Mouse (Mus musculus): ENCODE measurements at regions not wholly inside any gene's neighbourhood (a gene's known extent, or its start where the extent isn't known, plus 50 kb on each side); places are given as distances from the start of the nearest gene placed in this dataset.

DNA sequence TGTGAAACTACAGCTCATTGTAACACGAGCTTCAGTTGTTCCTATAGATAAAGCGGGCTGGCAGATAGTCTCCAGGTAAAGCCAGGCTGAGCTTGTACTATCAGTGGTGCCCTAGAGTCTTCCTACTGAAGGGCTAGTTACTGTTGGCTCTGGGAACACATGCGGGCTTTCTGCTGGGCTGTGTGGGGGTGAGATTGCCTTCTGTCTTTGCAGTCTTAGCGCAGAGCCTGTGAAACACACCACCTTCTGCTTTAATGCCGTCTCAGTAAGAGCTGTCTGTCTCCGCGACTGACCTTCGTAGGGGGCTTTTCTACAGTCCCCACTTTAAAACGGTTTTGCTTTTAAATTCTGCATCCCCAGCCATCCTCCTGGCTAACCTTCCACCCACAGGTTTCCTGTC lies 76.7 kb downstream of the Trim29 start:
- no peak for DNase-seq (ENCODE audit: low spot score in 2 of 2)

DNA sequence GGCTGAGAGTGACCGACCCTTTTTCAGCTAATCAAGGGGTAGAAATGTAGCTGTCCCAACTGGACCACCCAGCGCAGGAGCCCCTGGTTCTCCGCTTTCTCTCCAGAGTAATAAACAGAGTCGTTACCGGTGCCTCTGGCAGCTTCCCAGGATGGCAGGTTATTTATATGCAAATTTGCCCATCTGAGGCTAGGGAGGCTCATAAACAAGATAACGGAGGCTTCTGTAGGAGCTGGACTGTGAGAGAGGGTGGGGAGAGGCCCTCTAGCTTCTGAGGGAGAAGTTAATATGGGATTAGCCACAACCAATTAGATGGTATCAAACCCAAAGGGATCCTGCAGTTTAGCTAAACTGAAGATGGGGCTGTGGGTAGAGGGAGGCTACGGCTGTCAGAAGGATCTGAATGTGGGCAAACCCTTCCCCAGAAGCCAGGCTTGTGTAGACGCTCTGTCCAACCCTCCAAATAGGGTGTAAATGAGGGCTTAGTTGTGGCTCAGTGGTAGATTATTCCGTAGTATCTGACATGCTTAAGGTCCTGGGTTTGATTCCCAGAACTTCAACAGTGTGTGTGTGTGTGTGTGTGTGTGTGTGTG lies 78.9 kb downstream of the Trim29 start:
- DNase-seq (ENCODE audit: low spot score in 2 of 2) = no peak

DNA sequence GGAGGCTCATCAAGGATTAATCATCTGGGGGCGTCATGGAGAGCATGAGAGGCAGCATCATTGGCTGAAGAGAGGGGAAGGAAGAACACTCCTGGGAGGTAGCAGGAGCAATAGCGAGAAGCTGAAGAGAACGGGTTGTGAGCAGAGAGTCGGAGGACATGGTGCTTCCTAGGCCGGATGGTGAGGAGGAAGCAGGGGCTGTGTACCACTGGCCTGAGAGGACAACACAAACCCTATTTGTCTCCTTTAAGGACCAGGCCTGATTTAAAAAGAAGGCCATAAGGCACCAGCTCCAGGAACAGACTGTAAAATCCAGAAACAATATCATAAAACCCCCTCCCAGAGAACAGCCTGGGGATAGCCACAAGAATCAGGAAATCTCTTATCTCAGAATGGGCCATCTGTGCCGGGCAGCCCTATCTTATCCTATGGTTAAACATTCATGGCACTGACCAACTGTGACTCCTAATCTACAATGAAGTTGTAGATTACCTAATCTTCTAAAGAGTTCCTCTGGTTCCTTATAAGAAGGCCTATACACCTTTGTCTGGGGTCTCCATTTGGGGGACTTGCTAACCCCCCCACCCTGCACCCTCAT lies 81.9 kb downstream of the Trim29 start:
- DNase-seq (ENCODE audit: low spot score in 2 of 2) = no peak

DNA sequence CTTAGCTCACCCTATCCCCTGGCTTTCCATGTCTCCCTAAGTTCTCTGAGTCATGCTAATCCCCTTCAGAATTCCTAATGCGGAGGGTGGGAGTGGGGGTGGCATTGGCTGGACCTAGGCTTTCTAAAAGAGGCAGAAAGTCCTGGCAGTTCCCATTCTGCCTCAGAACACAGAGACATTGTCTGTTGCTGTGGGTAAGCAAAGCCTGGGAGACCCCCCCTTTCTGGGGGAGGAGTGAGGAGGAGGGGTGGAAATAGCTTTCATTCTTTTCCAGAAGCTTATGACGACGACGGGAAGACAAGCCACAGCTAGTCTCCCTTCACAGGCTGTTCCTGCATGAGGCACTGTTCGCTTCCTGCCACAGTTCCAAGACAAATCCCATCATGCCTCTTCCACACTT lies 83.6 kb downstream of the Trim29 start:
- DNase-seq (ENCODE audit: low spot score in 2 of 2) = no peak

DNA sequence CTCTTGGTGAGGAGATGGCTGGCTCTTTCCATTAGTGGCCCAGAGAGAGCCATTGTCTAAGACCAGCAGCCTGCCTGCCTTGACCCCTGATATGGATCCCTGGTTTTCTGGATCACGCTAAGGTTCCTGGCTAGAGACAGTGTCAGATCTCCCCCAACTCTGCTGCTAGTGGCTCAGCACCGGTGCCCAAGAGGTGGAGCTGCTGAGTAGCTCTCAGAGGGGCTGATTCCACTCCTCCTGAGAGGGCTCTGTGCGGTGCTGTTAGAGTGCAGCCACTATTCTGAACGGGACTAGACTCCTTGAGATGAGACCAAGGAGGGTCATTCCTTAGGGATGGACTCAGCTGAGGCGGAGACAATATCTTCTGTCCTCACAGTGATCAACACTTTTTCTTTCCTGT lies 84.6 kb downstream of the Trim29 start:
- DNase-seq (ENCODE audit: low spot score in 2 of 2) = no peak

DNA sequence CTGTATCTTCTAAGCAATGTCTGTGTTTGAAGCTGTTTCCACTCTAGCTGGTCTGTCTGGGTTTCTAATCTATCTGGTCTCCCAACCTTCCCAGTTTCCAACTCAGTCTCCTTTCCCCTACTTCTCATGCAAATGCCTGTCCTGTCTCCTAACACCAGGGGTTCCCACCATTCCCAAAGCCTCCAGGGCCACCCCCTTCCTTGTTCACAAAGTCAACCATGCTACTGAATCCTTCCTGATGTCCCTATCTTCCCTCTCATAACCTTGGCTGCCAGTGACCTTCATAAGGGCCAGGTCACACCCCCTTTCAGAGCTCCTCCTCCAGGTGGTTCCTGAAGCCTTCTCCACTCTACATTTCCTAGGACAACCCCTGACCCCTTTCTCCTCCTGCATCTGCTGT lies 85.9 kb downstream of the Trim29 start:
- DNase-seq (ENCODE audit: low spot score in 2 of 2) = no peak

DNA sequence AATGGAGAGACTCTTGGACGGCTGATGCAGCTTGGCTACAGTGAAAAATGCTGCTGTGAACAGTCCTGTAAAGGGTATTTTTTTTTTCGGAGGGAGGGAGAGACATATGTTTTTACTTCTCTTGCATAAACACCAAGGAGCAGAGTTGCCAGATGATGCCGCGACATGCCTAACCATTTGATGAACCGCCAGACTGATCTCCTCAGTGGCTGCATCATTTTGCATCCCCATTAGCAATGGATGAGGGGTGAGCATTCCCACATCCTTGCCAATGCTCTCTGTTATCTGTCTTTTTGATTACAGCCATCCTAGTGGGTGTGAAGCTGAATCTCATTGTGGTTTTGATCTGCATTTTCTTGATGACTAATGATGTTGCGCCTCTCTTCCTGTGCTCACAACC lies 97.8 kb downstream of the Trim29 start:
- DNase-seq (ENCODE audit: low spot score in 2 of 2) = no peak

DNA sequence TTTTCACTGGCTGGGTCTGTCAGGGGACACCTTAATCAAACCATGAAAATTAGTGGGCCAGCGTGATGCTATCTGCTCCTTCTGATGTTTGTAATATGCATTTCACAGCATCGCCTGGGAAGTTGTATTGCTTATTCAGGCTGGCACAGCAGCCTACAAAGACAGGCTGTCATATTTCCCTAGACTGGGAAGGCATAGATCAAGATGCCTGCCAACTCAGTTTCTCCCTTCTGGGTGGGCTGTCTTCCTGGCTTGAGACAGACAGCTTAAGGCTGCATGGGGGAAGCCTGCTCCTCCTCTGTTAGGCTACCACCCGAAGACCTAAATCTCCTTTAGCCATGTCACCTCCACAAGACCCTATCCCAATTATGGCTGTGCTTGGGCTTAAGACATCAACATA lies 101.8 kb downstream of the Trim29 start:
- DNase-seq (ENCODE audit: low spot score in 2 of 2) = no peak

DNA sequence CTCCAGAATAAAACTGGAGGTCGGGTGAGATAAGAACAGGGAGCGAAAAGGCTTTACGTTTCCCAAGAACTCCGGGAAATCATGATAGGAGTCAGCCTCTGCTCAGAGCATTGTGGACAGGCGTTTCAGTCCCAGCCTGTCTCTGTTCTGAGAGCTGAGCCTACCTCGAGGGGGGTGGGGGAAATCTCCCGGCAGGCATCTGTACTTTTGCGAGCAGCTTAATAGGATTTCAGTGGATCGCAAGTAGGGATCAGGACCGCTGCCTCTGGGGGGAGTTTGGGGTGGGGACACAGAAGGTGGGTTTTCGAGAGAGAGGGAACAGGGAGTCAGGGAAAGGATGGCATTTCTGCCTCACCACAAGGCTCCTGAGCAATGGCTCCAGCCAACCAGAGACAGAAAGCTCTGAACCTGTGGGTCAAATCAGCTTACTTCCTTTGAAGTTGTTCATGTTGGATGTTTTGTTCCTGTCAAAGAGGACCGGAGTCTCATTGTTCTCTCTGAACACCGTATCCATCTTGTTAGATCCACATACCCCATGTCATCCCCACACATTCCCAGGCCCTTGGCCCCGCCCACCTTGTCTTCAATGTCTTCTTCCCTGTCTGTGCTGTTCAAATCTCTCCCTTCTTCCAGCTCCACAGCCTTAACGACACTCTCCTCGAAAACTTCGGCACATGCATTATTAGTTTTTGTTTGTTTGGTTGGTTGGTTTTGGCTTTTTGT lies 109.5 kb downstream of the Trim29 start:
- DNase-seq (ENCODE audit: low spot score in 2 of 2) = no peak

DNA sequence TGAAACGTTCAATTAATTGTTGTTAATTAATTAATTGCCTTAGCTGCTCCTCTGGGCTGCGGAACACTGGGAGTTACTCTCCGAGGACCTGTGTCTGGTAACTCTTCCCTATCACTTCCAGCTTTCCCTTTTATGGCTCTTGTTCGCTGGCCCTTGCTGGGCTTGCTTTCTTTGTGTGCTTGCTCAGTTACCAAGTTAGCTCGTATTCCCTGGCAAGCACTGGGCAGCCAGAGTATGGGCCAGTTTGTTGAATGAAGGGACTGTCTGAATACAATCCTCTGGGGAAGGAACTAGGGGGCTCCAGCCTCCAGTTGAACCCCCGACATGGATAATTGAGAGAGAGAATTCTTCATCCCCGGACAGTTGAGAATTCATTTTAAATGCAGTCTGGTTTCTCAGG lies 116.4 kb downstream of the Trim29 start:
- no peak for DNase-seq (ENCODE audit: low spot score in 2 of 2)

DNA sequence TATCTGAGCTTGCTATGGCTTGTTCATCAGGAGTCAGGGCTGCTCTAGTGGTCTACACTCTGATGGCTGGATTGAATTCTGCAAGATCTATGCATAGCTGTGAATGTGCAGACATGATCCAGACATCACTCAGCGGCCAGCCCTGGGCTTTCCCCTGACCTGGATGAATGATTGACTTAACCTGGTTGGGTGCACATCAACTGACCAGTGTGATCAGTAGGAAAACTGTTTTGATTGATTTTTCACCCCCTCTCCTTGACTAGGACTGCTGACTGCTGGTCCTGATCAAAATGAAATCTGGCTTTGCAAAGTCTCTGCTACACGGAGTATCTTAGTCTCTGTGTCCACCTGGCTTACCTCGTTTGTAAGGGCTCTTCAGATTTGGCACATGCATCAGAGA lies 123.3 kb downstream of the Trim29 start:
- DNase-seq (ENCODE audit: low spot score in 2 of 2) = no peak

DNA sequence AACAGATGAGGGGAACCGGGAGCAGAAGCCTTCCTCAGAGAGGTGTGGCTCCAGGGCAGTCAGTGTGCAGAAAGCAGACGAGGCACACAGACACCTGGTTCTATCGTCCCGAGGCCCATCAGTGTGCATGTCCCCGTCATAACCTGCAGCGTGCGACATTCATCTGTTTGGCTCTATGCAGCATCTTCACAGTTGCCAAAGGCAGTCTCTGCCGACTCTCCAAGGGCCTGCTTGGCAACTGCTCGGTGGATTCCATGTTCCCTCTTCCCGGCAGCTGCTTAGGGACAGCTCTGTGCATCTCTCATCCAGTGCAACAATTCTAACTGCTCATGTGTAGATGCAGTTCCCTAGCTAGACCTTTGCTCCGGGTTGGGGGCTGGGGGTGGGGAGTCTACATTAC lies 127.8 kb downstream of the Trim29 start:
- peak in 1 of 2 experiments; percentile 27 for DNase-seq (ENCODE audit: low spot score in 2 of 2)

DNA sequence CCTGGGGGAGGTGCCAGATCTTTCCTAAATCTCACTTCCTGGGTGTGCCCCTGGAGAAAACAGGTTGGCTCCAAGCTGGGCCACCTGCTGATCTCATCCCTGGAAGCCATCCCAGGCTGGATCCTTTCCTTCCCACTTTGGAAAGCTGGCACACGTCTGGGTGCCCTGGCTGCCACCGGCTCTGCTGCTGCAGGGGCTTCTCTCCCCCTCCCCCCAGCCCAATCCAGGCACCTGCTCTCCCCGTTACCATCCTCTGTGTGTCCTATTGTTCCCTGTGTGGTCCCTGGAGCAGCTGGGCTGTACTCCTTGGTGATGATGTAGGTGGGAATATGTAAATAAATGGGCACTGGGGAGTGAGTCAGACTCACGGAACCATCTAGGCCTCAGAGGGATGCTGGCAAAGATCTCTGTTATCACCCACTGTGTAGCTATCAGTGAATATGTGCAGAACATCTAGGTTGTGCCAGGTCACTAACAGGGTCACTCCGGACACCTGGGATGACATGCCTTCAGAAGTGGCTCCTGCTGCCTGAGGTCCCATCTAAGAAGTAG lies 130.4 kb downstream of the Trim29 start:
- DNase-seq (ENCODE audit: low spot score in 2 of 2) = no peak

DNA sequence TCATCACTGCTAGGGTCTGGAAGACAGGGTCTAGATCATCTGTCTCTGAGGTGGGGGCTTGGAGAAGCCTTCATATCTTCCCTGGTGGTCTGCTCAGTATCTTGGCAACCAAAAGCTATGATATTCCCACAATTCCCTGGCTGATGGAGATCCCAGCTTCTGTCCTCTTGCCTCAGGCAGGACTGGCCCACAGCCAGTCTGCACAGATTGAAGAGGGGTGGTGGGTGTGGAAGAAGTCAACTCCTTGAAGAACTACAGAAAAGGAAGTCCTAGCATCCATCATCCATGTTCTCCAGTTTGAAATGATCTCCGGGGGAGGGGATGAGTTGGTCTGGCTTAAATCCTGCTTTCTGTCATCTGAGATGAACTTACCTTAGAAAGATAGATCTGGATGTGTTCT lies 134.8 kb downstream of the Trim29 start:
- no peak for DNase-seq (ENCODE audit: low spot score in 2 of 2)

DNA sequence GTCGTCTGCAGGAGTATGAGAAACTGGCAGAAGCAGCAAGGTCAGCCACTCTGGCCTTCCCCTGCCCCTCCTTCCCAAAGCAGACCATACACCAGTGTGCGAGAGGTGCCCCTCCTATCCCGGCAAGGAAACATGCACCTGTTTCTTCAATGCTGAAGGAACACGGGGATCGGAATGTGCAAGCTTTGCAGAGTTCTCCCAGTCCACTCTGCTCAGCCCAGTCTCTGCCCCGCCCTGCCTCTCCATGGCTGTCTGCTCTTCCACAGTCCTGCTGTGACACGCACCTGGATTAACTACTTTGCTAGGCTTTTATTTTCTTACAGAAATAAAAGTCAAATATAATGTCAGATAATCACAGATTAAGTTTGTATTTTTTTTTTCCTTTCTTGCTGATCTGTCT lies 136.7 kb downstream of the Trim29 start:
- DNase-seq (ENCODE audit: low spot score in 2 of 2) = no peak

DNA sequence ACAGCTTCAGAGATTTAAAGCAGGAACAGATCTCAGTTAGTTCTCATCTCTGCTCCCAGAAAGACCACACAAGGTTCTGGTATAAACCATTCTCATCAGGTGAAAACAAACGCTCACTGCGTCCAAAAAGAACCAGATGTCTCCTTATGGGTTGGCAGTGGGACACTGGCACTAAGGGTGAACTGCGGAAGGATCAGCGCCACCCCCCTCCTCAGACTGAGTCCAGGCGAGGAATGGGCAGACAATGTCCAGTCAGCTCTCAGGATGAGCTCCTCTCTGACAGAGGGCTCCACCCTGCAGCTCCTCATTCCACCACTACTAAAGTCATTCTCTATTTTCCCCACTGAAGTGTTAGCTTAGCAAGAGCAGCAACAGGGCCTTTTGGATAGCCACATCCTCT lies 138.3 kb downstream of the Trim29 start:
- no peak for DNase-seq (ENCODE audit: low spot score in 2 of 2)

DNA sequence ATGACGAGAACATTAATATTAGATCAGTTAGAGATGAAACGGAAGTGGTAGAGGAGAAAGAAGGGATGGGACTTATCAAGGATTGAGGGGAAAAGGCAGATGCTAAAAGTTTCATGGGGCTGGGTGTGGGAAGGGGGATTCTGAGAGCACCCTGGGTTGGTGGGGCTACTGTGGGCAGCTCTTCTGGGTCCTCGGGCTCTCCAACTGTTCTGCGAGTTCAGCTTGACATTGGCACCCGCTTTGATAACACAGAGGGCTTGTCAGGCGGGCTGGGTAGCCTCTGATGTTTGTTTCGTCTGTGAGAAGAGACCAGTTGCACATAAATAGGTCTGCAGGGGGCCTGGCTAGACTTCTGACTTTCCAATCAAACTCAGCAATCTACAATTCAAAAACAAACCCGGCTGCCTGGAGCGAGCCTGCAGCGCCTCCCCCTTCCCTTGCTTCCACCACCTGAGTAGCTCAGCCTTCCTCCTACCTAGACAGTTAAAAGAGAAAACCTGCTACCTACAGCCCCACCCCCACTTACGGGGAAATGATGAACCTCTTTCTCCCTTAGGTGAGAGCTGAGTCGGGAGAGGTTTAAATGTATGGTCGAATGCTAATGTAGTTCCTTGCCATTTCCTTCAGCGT lies 143.4 kb downstream of the Trim29 start:
- DNase-seq (ENCODE audit: low spot score in 2 of 2) = no peak

DNA sequence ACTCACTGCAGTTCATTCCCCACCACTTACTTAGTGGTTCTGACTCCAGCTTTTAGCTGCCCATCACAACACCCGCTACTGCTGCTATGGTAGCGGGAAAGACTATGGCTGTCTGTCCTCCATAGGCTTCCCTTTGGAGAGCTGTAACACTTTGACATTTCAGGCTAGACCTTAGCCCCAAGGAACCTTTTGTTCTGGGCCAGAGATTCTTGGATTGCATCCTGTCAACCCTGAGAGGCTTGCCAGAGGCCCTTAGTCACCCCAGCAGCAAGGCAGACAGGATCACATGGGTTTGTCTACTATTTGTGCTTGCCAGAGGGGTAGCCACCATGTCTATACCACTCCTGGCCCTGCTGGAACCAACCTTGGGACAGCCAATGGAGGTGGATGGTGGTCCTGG lies 147.1 kb downstream of the Trim29 start:
- no peak for DNase-seq (ENCODE audit: low spot score in 2 of 2)

DNA sequence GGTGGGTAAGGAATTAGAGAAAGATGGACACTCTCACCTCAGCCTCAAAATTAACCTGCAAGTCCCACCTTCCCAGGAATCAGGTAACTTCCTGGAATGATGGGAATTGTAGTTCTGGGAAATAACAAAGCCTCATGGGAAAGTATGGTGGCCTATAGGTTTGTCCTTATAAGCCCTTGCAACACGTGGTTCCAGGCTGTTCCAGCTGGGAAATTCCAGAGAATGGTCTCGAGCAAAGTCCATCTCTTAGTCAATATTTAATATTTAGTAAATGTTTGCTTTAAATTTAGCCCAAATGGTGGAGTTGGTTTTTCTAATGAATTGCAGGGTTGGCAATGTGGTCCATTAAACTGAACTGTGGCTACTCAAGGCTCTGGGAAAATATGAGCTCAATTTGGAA lies 150.5 kb downstream of the Trim29 start:
- DNase-seq (ENCODE audit: low spot score in 2 of 2) = no peak

DNA sequence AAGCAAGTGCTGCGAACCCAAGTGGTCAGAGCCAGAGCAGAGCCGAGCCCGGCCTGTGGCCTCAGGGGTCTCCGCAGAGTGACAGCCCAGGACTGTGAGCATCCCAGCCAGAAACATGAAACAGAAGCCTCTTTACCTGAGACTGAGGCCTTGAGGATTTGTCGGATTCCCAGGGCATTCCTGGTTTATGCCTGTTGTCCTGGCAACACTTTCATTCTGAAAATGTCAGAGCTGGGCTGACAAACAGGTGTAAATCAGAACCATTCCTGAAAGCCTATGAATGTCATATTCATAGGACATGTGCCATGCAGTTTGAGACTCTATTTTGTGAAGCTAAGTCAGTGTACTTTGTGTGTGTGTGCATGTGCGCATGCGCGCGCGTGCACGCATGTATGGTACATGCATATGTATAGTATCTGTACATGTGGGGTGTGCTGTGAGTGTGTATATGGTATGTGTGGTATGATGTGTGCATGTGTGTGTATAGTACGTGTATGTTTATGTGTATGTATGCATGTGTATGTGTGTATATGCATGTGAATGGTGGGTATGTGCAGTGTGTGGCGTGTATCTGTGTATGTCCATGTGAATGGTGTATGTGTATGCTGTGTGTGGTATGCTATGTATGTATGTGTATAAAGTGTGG lies 152.9 kb downstream of the Trim29 start:
- no peak for DNase-seq (ENCODE audit: low spot score in 2 of 2)

DNA sequence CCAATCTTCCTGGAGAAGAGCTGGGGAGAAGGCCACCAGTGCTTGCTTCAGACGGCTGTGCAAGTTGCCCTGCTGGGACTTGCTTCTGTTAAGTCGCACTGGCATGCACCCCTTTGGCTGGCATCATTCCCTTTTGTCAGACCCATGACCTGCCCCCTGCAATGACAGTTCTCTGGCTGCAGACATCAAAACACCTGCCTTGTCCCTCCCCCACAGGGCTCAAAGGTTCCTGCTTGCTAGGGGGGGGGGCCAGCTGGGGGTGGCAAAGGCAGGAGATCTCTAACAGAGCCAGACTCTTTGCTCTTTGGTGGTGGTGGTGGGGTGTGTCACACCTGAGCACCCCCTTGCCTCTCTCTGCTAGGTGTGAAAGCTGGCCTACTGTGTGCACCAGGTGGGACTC lies 154.5 kb downstream of the Trim29 start:
- DNase-seq (ENCODE audit: low spot score in 2 of 2) = no peak

All from gastrocnemius, postnatal 4 days (tissue).